Mouse (Mus musculus) v-Abl transformed pro-B cells (cell line): Measurements from ENCODE around the gene March6.

Source experiments
- in situ Hi-C, 2 experiments: fragments of 400-800 bp; cut with MboI; formaldehyde crosslinking; loops; one replicate each; pipeline ENCODE4 v1.15.1; 2025; ENCODE audit not compliant: unreplicated experiment in 2 of 2

The March6 gene

GRCm38 (mm10) chr15:31465806-31466205, 65.0 kb downstream of the March6 start:
- in situ Hi-C loops: loop anchor here in 1 of 2 experiments (5.0 kb wide), 1 partner anchor 61 kb away; no protein-coding TSS in a partner anchor

GRCm38 (mm10) chr15:31460571-31460970, 70.3 kb downstream of the March6 start:
- in situ Hi-C loops: no loop called here

DNA sequence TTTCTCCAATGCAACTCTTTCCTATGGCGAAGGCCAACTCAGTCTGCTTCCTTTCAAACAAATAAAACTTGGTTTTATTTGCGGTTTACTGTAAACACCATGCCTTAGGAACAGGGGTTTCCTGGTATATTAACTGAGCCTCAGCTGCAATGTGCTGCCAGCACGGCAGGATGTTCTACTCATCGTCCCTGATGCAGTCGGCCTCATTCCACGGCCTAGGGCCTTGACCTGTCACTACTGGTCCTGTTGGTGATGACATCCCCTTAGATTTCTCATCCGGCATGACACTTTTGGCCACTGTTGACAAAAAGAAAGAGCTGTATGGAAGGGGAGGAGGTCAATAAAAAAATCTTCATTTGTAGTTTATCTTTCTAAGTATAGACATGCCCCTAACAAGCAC, 72.8 kb downstream of the March6 start:
- in situ Hi-C loops: no loop called here

DNA sequence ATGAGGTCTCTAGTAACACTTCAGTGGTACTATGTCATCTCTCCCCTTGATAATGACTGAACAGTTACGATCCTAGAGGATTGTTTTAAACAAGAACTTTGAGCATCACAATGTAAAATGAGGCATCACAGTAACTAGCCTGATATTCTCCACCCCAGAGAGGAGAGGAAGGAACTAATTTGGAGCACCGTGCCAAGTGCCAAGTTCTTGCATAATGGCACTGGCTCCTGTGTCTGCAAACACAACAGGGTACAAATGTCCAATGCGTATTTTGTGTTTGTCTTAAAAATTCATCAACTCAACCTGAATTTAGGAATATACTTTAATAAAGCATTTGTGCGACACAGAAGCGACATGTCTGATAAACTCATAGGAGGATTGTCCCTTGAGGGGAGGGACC, 74.5 kb downstream of the March6 start:
- in situ Hi-C loops: no loop called here

DNA sequence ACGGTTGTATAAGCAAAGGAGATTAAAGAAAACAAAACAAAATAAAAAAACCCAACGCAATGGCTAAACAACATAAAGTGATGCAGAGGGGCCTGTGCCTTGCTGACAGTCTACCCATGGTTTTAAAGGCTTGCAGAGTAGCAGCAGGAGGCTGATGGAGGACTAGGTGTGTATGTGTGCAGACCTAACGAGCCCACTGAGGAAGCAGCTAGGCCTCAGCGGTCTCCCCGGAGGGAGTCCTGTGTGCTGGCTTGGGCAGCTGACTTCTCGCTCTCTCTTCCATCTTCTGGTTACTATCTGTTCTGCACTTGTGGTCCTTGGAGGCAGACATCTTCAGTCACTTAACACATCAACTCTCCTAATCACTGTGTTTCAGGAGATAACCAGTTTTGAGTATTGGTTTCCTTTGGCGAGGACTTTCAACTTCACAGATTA, 76.0 kb downstream of the March6 start:
- in situ Hi-C loops: loop anchor here in 1 of 2 experiments (5.0 kb wide), 1 partner anchor 132 kb away; no protein-coding TSS in a partner anchor

DNA sequence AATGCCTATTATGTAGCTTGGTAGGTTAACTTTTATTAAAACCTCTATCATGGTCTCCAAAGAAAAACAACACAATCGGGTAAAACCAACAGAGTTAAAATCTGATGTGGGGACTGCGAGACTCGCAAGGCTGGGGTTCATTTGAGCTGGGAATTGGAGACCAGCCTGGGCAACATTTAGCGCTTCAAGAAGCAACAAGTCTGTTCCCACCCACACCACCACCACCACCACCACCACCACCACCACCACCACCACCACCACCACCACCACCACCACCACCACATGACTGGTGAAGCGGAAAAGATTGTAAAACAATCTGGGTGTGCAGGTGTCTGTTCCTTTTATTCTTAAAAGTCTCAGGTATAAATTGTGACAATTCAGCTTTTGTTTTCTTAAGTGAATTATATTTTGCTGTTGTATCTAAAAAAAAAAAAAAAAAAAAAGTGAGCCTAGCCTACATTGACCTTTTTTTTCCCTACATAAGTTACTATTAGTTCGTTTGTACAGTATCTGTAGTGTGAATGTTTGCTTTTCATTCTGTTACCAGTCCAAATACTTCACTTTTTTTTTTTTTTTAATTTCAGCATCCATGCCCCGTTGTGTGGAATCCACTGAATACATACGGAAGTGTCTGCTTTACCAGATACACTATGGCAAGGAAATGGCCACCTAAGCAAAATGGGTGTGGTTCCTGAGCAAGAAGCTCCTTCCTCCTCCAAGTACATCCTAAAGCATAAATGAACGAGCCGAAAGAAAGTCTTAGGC, 76.6 kb downstream of the March6 start:
- in situ Hi-C loops: loop anchor here in 1 of 2 experiments (5.0 kb wide), 1 partner anchor 133 kb away; no protein-coding TSS in a partner anchor

DNA sequence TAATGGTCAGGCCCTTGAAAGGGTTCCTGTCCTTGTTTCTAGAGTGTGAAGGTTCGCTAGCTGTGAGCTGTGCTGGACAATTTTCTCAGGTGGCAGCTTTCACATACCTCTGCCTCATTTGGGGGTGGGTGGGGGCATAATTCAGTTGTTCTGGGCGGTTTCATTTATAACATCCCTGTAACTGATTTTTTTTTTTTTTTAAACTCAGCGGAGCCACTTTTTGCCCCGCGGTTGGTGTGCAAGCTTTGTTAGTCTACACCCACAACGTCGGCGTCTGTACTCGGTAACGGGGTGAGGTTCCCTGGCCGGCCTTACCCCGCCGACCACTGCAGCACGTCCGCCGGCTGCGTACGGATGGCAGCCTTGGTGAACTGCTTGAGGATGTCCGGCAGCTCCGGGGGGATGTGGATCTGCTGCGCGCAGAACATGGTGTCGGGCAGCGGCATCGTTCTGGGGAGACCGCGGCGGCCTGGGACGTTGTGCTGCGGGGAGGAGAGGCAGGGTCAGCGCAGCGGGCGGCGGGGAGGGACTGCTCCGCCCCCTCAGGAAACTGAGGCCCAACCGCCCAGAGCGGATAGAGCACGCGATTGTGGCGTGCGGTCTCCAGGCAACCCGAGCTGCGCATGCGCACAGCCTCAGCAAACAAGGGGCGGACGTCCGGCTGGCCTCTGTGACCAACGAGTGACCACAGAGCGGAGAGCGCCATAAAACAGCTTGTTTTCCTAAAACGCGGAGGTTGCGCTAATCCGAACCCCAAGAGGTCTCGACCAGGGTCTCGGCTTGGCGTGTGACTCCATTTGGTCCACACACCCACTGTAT, 77.5 kb downstream of the March6 start, which contains the start of gene Ropn1l:
TSS of gene Ropn1l (minus strand) at position 640 of the 819 bp plus-strand sequence.
- in situ Hi-C loops: loop anchor here in 1 of 2 experiments (5.0 kb wide), 1 partner anchor 134 kb away; no protein-coding TSS in a partner anchor

GRCm38 (mm10) chr15:31452336-31453097, 78.3 kb downstream of the March6 start:
- in situ Hi-C loops: loop anchor here in 1 of 2 experiments (5.0 kb wide), 1 partner anchor 135 kb away; no protein-coding TSS in a partner anchor

- in situ Hi-C loops: loop anchor here (5.0 to 25.0 kb wide), 7 partner anchors 132 to 1437 kb away; no protein-coding TSS in a partner anchor
Observed at GRCm38 (mm10) chr15:31449772-31450171, 81.1 kb downstream of the March6 start.

GRCm38 (mm10) chr15:31447121-31447520, 83.7 kb downstream of the March6 start:
- in situ Hi-C loops: loop anchor here (5.0 to 25.0 kb wide), 6 partner anchors 130 to 1435 kb away; no protein-coding TSS in a partner anchor

DNA sequence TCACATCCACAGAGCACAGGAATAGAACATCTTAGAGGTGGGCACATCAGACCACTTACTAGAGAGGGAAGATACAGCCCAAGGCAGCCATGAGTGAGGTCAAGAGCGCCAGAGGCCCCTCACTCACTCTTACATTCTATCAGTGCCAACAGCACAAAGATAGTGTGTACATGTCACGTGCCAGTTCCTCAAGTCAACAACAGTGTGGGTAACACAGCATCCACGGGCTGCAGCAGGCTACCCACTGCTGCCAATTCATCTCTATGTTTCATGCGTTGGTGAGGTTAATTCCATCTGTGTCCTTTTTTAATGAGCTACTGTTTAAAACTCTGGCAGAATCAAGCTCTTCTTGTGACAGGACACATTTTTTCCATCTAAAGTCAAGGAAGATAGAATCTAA, 88.2 kb downstream of the March6 start:
- in situ Hi-C loops: loop anchor here (10.0 to 25.0 kb wide), 5 partner anchors 142 to 1430 kb away; no protein-coding TSS in a partner anchor

- in situ Hi-C loops: loop anchor here (10.0 to 25.0 kb wide), 5 partner anchors 143 to 1430 kb away; no protein-coding TSS in a partner anchor
Observed at GRCm38 (mm10) chr15:31441996-31442395, 88.9 kb downstream of the March6 start.

DNA sequence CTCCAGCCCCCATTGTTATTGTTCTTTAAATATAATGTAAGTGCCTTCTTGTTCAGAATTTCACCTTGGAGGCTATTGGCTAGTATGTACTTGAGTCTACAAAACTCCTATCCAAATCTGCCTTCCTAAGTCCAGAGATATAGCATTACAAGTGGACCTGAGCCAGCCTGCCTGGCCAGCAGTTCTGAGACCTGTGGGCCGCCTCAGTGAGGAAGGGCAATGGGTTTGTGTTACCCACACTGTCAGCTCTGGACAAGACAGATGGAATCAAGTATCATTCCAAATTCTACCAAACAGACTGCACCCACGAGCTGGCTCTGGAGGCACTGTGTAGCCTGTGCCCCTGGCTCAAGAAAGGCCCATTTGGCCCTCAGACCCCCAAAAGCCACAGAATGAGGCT, 94.0 kb downstream of the March6 start:
- in situ Hi-C loops: loop anchor here in 1 of 2 experiments (25.0 kb wide), 3 partner anchors 500 to 1425 kb away; no protein-coding TSS in a partner anchor

GRCm38 (mm10) chr15:31436083-31436482, 94.8 kb downstream of the March6 start:
- in situ Hi-C loops: loop anchor here in 1 of 2 experiments (25.0 kb wide), 3 partner anchors 499 to 1424 kb away; no protein-coding TSS in a partner anchor

- in situ Hi-C loops: loop anchor here in 1 of 2 experiments (25.0 kb wide), 3 partner anchors 496 to 1421 kb away; no protein-coding TSS in a partner anchor
Observed at GRCm38 (mm10) chr15:31433768-31434167, 97.1 kb downstream of the March6 start.

GRCm38 (mm10) chr15:31431847-31432246, 99.0 kb downstream of the March6 start:
- in situ Hi-C loops: loop anchor here in 1 of 2 experiments (25.0 kb wide), 3 partner anchors 495 to 1420 kb away; no protein-coding TSS in a partner anchor

DNA sequence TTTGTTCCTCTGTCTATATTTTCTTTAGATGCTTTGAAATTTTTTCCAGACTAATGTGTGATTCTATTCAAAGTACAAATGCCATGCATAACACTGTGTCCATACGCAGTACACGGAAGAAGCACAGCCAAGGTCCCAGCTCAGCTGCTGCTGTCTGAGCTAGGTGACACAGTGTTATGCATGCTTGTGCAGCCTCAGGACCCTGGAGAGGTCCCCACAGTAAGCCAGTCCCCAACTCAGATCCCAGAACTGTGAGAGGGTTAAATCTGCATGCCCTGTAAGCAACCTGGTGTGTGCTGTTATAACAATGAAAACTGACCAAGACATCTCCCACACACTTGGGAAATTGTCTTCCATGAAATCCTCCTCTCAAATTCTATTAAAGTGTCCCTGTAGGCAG, 100.8 kb downstream of the March6 start:
- in situ Hi-C loops: loop anchor here in 1 of 2 experiments (25.0 kb wide), 3 partner anchors 493 to 1418 kb away; no protein-coding TSS in a partner anchor

DNA sequence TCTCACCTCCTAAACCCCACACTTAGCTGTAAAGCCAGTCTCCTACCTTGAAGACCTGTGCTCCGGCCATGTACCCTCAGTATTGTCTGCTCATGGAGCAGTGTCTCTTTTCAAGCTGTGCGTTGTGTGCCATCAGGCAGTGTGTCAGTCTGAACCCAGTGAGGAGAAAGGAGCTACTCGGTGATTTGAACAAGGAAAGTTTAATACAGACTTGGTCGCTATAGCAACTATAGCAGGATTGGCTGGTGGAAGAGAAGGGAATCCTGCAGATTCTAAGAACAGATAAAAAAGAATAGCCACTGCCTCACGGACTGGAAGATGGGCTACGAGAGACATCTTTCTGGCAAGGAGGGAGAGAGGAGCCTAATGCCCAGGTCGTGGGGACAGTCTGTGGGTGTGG, 101.4 kb downstream of the March6 start:
- in situ Hi-C loops: loop anchor here in 1 of 2 experiments (25.0 kb wide), 3 partner anchors 492 to 1417 kb away; no protein-coding TSS in a partner anchor

DNA sequence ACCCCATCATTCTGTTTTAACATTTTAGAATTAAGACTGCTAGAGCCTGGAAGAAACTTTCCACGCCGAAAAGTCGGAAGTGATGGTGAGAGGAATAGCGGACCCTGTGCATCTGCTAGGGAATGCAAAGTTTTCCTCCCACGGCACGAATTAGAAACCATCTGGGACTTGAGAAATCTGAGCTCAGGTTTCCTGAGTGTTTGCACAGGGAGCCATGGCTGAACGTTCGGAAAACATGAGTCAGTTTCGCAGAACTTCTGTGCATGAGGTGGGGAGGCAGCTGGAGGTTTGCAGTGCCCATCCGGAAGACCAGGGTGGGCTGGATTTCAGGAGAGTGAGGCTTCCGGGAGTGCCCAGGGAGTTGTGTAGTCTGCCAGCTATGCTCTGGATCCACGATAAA, 102.3 kb downstream of the March6 start:
- in situ Hi-C loops: loop anchor here in 1 of 2 experiments (25.0 kb wide), 3 partner anchors 491 to 1416 kb away; no protein-coding TSS in a partner anchor
